Mouse (Mus musculus) kidney, adult 2 months (tissue): ENCODE data around the gene Emid1. TPM values are rescaled to one million over a fixed set of nuclear protein-coding genes. Genes with fewer than 3 reads are reported as not detected.
A peak's percentile ranks its signal among the peaks of the same experiment; 100 is the strongest.

Experiments used
- DNase-seq: peaks from one replicate; pipeline ENCODE4 v3.0.0; 2021
- H3K27ac ChIP-seq: fragments of 200-500 bp; 2 replicates; pipeline ENCODE4 v1.5.1; 2012; ENCODE audit warnings: low read depth, low read length, control low read depth, inconsistent platforms; ENCODE audit not compliant: insufficient read depth
- H3K27me3 ChIP-seq: fragments of 200-500 bp; replicated peaks from 2 replicates; pipeline ENCODE4 v1.6.1; 2012; ENCODE audit warnings: mild to moderate bottlenecking, moderate library complexity, low read length, inconsistent platforms; ENCODE audit not compliant: control insufficient read depth, insufficient read depth
- H3K36me3 ChIP-seq: fragments of 200-500 bp; 2 replicates; pipeline ENCODE4 v1.6.1; 2012; ENCODE audit warnings: mild to moderate bottlenecking, moderate library complexity, low read length, inconsistent platforms; ENCODE audit not compliant: control insufficient read depth, insufficient read depth
- H3K4me1 ChIP-seq: fragments of 200-500 bp; 2 replicates; pipeline ENCODE4 v1.6.1; 2011; ENCODE audit warnings: low read length; ENCODE audit not compliant: control insufficient read depth, insufficient read depth
- H3K4me3 ChIP-seq: fragments of 200-500 bp; 2 replicates; pipeline ENCODE4 v1.5.1; 2011; ENCODE audit warnings: mild to moderate bottlenecking, low read depth, low read length, control low read depth; ENCODE audit not compliant: insufficient read depth
- CTCF ChIP-seq: fragments of 200-500 bp; conservative IDR thresholded peaks from 2 replicates; pipeline ENCODE4 v1.5.1; 2011; ENCODE audit warnings: low read depth, mild to moderate bottlenecking, control low read depth, low read length, moderate library complexity, mixed read lengths; ENCODE audit not compliant: insufficient read depth, insufficient read length
- POLR2A ChIP-seq: fragments of 200-500 bp; IDR thresholded peaks from one replicate; pipeline ENCODE4 v1.6.1; 2011; ENCODE audit warnings: low read depth, low read length, control low read depth
- WGBS: fragments of 180-500 bp; shearing (Covaris S2); methylation state at CpG from one replicate; pipeline ENCODE4 v1.1.7; 2018; 5-methylcytosine and 5-hydroxymethylcytosine counted together
- polyA plus RNA-seq: library from polyadenylated mRNA; depleted of rRNA; stranded (reverse); fragments of >200 nt; gene quantifications from 2 replicates; pipeline ENCODE4 v1.2.3, GENCODE M21; 2012

Gene Emid1
- polyA plus RNA-seq, 1 experiment, result 21.9 TPM

- TF ChIP-seq POLR2A (no peak), CTCF (no peak)
- no peak overlapping the region for H3K4me3 ChIP-seq
- H3K4me1 ChIP-seq, result no peaks in the 10 kb centered on the region
- DNase-seq, result no peak
- H3K27me3 ChIP-seq, result no peaks in the 10 kb centered on the region
- no peaks in the 10 kb centered on the region for H3K36me3 ChIP-seq
- WGBS, result 75% methylated on average over 8 of the region's 8 CpGs
- H3K27ac ChIP-seq, result no peak overlapping the region
These were observed 42.6 kb downstream of the Emid1 start for GRCm38 (mm10) chr11:5109441-5109840.

DNA sequence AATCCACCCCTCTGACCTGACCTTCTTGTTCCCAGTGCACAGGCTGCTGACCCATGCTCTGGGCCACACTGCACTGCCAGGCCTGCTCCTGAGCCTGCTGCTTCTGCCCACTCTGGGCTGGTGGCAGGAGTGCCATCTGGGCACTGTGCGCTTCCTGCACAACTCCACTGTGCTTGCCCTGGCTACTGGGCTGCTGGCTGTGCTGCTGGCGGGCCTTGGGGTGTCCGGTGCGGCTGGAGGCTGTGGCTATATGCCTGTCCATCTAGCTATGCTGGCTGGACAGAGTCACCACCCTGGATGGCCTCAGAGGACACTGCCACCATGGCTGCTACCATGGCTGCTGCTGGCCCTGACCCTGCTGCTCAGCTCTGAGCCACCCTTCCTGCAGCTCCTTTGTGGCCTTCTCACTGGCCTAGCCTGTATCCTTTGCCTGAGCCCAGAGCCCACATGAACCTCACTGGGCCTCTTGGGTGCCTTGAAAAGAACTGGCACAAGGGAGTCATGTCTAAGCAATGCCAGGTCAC is 48.0 kb downstream of the Emid1 start:
- 99% methylated on average over 4 of the region's 4 CpGs for WGBS
- DNase-seq, result no peak
- no peaks in the 10 kb centered on the region for H3K27me3 ChIP-seq
- no peaks in the 10 kb centered on the region for H3K4me1 ChIP-seq
- no peaks in the 10 kb centered on the region for H3K36me3 ChIP-seq
- no peak for TF ChIP-seq CTCF
- TF ChIP-seq POLR2A, result no peak
- H3K4me3 ChIP-seq, result no peak overlapping the region
- no peak overlapping the region for H3K27ac ChIP-seq

- Histone ChIP-seq H3K36me3 (no peaks in the 10 kb centered on the region), H3K27ac (no peak overlapping the region), H3K4me1 (peaks cover 3% of the 10 kb centered on the region; the same call in 1 of the 2 replicates), H3K4me3 (no peak overlapping the region), H3K27me3 (no peaks in the 10 kb centered on the region)
- WGBS, result 93% methylated on average over 7 of the region's 7 CpGs
- TF ChIP-seq CTCF (no peak), POLR2A (no peak)
- no peak for DNase-seq
These were observed 49.7 kb downstream of the Emid1 start for GRCm38 (mm10) chr11:5102384-5102783.

- Histone ChIP-seq H3K4me3 (no peak overlapping the region), H3K27me3 (no peaks in the 10 kb centered on the region), H3K36me3 (no peaks in the 10 kb centered on the region), H3K27ac (no peak overlapping the region), H3K4me1 (peaks cover 5% of the 10 kb centered on the region; the same call in 1 of the 2 replicates)
- TF ChIP-seq POLR2A (no peak), CTCF (no peak)
- WGBS, result 73% methylated on average over 6 of the region's 6 CpGs
- no peak for DNase-seq
These were observed 50.4 kb downstream of the Emid1 start for GRCm38 (mm10) chr11:5101641-5102040.

- no peaks in the 10 kb centered on the region for H3K27me3 ChIP-seq
- no peaks in the 10 kb centered on the region for H3K36me3 ChIP-seq
- H3K4me3 ChIP-seq, result no peak overlapping the region
- WGBS, result 50% methylated on average over 5 of the region's 5 CpGs
- H3K27ac ChIP-seq, result no peak overlapping the region
- no peak for TF ChIP-seq CTCF
- no peak for TF ChIP-seq POLR2A
- H3K4me1 ChIP-seq, result peaks cover 7% of the 10 kb centered on the region; the same call in 1 of the 2 replicates
- no peak for DNase-seq
These were observed 51.3 kb downstream of the Emid1 start for GRCm38 (mm10) chr11:5100801-5101200.

DNA sequence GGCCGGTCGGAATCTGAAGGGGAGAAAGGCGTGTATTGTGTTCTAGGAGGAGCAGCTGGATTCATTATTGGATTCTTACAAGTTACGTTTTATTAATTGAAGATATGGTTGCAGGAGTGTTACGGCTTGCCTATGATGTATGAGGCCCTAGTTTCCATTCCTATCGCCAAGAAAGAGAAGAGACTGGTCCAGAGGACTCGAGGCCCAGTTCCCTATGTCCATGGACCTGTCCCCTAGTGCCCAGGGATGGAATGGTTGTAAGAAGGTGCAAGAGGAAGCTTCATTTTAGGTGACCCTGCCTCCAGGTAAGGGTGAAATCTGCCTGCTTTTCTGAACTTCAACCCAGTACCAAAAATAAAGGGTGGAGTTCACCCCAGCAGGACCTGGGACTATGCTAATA is 51.8 kb downstream of the Emid1 start:
- peak overlapping the region; percentile 4; the same call in 1 of the 2 replicates for H3K27ac ChIP-seq
- peak; percentile 16 for DNase-seq
- H3K4me3 ChIP-seq, result peak overlapping the region; percentile 70
- H3K27me3 ChIP-seq, result no peaks in the 10 kb centered on the region
- peaks cover 7% of the 10 kb centered on the region; the same call in 1 of the 2 replicates for H3K4me1 ChIP-seq
- H3K36me3 ChIP-seq, result no peaks in the 10 kb centered on the region
- WGBS, result under 1% methylated on average over 7 of the region's 7 CpGs
- no peak for TF ChIP-seq POLR2A
- 0 out of 2 replicates have a peak, but pooled peaks have one; percentile 14 for TF ChIP-seq CTCF

- WGBS, result under 1% methylated on average over 31 of the region's 31 CpGs
- Histone ChIP-seq H3K4me1 (peaks cover 7% of the 10 kb centered on the region; the same call in 1 of the 2 replicates), H3K27me3 (no peaks in the 10 kb centered on the region), H3K36me3 (no peaks in the 10 kb centered on the region), H3K4me3 (peak overlapping the region; percentile 70), H3K27ac (peak overlapping the region; percentile 92)
- DNase-seq, result peak; percentile 92
- TF ChIP-seq CTCF (no peak), POLR2A (peak; percentile 78)
These were observed 52.4 kb downstream of the Emid1 start for GRCm38 (mm10) chr11:5099576-5100183.
